Mouse (Mus musculus) E14TG2a.4 (cell line): ENCODE results near the gene Acads.

ENCODE experiments used
- CTCF ChIP-seq: conservative IDR thresholded peaks from 2 replicates; pipeline ENCODE4 v1.5.1; 2014; ENCODE audit warnings: low read length
- POU5F1 ChIP-seq: IDR thresholded peaks from 2 replicates; pipeline ENCODE4 v1.6.1; 2014; ENCODE audit warnings: low read length, borderline replicate concordance

DNA sequence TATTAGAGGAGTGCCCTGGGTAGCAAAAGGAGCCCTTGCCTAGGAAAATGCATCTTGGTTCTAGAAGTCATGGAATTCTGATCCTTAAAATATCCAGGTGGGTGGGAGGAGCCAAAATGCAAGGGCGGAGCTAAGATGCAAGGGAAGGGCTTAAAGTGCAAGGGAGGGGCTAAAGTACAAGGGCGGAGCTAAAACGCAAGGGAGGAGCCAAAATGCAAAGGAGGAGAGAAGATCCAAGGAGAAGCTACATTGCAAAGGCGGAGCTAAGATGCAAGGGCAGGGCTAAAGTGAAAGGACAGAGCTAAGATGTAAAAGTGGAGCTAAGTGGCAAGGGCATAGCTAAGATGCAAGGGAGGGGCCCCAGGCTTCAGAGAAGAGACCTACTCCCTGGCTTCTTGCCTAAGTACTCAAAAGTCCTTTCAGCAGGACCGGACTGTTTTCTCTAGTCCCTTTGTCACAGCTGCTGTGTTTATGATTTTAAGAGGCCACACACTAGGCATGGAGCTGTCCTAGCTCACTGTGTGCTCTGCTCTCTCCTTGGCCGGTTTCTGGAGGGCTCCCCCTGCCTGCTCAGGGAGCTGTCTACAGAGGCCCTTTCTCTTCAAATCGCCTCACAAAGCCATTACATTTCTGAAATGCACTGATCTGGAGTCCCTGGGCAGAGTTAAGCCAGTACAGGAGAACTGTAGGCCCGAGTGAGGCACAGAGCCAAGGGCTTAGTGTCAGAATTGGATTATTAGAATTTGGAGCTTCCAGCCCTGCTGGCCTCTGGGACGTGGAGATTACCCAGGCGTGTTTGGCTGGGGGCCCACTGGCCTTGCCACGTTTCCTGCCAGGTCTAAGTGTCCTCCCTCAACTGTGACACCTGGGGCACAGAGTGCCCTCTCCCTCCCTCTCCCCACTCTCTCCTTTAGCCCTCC lies 47.0 kb upstream of the Acads start:
- TF ChIP-seq CTCF (no peak), POU5F1 (no peak)
